Mouse (Mus musculus) spleen, adult 2 months (tissue): ENCODE measurements around the gene Ccdc88c.

ENCODE experiments used
- CTCF ChIP-seq: fragments of 200-500 bp; IDR thresholded peaks from 2 replicates; pipeline ENCODE4 v1.5.1; 2011; ENCODE audit warnings: mild to moderate bottlenecking, inconsistent platforms; ENCODE audit not compliant: insufficient read depth, insufficient read length, insufficient replicate concordance; ENCODE audit errors: extremely low read depth
- POLR2A ChIP-seq: fragments of 200-500 bp; IDR thresholded peaks from 2 replicates; pipeline ENCODE4 v1.6.1; 2011; ENCODE audit warnings: low read depth, low read length, inconsistent platforms

- TF ChIP-seq CTCF (no peak), POLR2A (no peak)
Observed at GRCm38 (mm10) chr12:101007968-101008481, 20.8 kb downstream of the Ccdc88c start.
